Mouse (Mus musculus) lung, embryonic 16.5 days (tissue): ENCODE data around the gene Fmnl2. TPM values are rescaled to one million over a fixed set of nuclear protein-coding genes. Genes with fewer than 3 reads are reported as not detected.

Experiments
- ATAC-seq: fragments of 200-750 bp; cut with Nextera tagmentation; 2 replicates; pipeline ENCODE4 v1.8.0; 2017; ENCODE audit warnings: low read depth, mild to moderate bottlenecking, moderate library complexity
- H3K27ac ChIP-seq: fragments of 300-500 bp; sonication (generic); 2 replicates; pipeline ENCODE4 v1.5.1; 2014; ENCODE audit warnings: mild to moderate bottlenecking, control low read depth, low read length
- H3K27me3 ChIP-seq: fragments of 300-500 bp; sonication (generic); 2 replicates; pipeline ENCODE4 v1.6.1; 2014; ENCODE audit warnings: low read depth, low read length, mixed read lengths; ENCODE audit not compliant: control insufficient read depth, insufficient read depth
- H3K36me3 ChIP-seq: fragments of 300-500 bp; sonication (generic); 2 replicates; pipeline ENCODE4 v1.6.1; 2014; ENCODE audit warnings: low read length; ENCODE audit not compliant: control insufficient read depth, insufficient read depth
- H3K4me1 ChIP-seq: fragments of 300-500 bp; sonication (generic); replicated peaks from 2 replicates; pipeline ENCODE4 v1.6.1; 2014; ENCODE audit warnings: low read length, mixed read lengths; ENCODE audit not compliant: control insufficient read depth, insufficient read depth
- H3K4me2 ChIP-seq: fragments of 300-500 bp; sonication (generic); 2 replicates; pipeline ENCODE4 v1.6.1; 2014; ENCODE audit warnings: low read depth, low read length, control low read depth
- H3K4me3 ChIP-seq: fragments of 300-500 bp; sonication (generic); 2 replicates; pipeline ENCODE4 v1.5.1; 2014; ENCODE audit warnings: mild to moderate bottlenecking, low read length, control low read depth
- H3K9ac ChIP-seq: fragments of 300-500 bp; sonication (generic); 2 replicates; pipeline ENCODE4 v1.6.1; 2014; ENCODE audit warnings: low read length, control low read depth
- H3K9me3 ChIP-seq: fragments of 300-500 bp; sonication (generic); 2 replicates; pipeline ENCODE4 v1.6.1; 2016; ENCODE audit warnings: low read length; ENCODE audit not compliant: control insufficient read depth
- WGBS: fragments of 180-500 bp; shearing (Covaris S2); extraction: QIAGEN DNeasy Blood & Tissue Kit; methylation state at CpG from one replicate; pipeline ENCODE4 v1.1.7; 2014; 5-methylcytosine and 5-hydroxymethylcytosine counted together
- polyA plus RNA-seq: library from polyadenylated mRNA; unstranded; fragments of >200 nt; fragmentation: Nextera tagmentation; extraction: Ambion mirVana; gene quantifications from 2 replicates; pipeline ENCODE4 v1.2.1, GENCODE M21; 2015

Gene Fmnl2
- polyA plus RNA-seq, 1 experiment from 2014 or later = 2.4 TPM

- no peak overlapping the region for H3K9ac ChIP-seq
- 57% methylated on average over 6 of the region's 6 CpGs for WGBS
- no peak for ATAC-seq
- H3K4me2 ChIP-seq = no peak overlapping the region
- no peak overlapping the region for H3K27ac ChIP-seq
- no peaks in the 10 kb centered on the region for H3K9me3 ChIP-seq
- H3K36me3 ChIP-seq = peaks cover 2% of the 10 kb centered on the region; the same call in 1 of the 2 replicates
- H3K27me3 ChIP-seq = no peaks in the 10 kb centered on the region
- H3K4me1 ChIP-seq = no peaks in the 10 kb centered on the region
- no peak overlapping the region for H3K4me3 ChIP-seq
Observed at GRCm38 (mm10) chr2:53129070-53129469, 271.4 kb downstream of the Fmnl2 start.

GRCm38 (mm10) chr2:53131567-53131966, 273.9 kb downstream of the Fmnl2 start:
- H3K9ac ChIP-seq = no peak overlapping the region
- no peak overlapping the region for H3K27ac ChIP-seq
- 93% methylated on average over 9 of the region's 9 CpGs for whole genome bisulfite sequencing
- H3K36me3 ChIP-seq = peaks cover 5% of the 10 kb centered on the region; the same call in 1 of the 2 replicates
- no peaks in the 10 kb centered on the region for H3K9me3 ChIP-seq
- ATAC-seq = no peak
- H3K4me1 ChIP-seq = no peaks in the 10 kb centered on the region
- no peaks in the 10 kb centered on the region for H3K27me3 ChIP-seq
- no peak overlapping the region for H3K4me2 ChIP-seq
- no peak overlapping the region for H3K4me3 ChIP-seq

- H3K9me3 ChIP-seq = no peaks in the 10 kb centered on the region
- peaks cover 25% of the 10 kb centered on the region for H3K36me3 ChIP-seq
- H3K4me1 ChIP-seq = no peaks in the 10 kb centered on the region
- H3K27me3 ChIP-seq = no peaks in the 10 kb centered on the region
- ATAC-seq = no peak
- H3K9ac ChIP-seq = no peak overlapping the region
- no peak overlapping the region for H3K4me3 ChIP-seq
- no peak overlapping the region for H3K27ac ChIP-seq
- H3K4me2 ChIP-seq = no peak overlapping the region
Observed at GRCm38 (mm10) chr2:53146852-53147251, 289.2 kb downstream of the Fmnl2 start.

GRCm38 (mm10) chr2:53173966-53174365, 316.3 kb downstream of the Fmnl2 start:
- peaks cover 14% of the 10 kb centered on the region for H3K36me3 ChIP-seq
- H3K27ac ChIP-seq = no peak overlapping the region
- H3K4me1 ChIP-seq = no peaks in the 10 kb centered on the region
- no peak overlapping the region for H3K9ac ChIP-seq
- H3K4me3 ChIP-seq = no peak overlapping the region
- H3K4me2 ChIP-seq = no peak overlapping the region
- no peak for ATAC-seq
- H3K9me3 ChIP-seq = no peaks in the 10 kb centered on the region
- H3K27me3 ChIP-seq = no peaks in the 10 kb centered on the region

GRCm38 (mm10) chr2:53178966-53179365, 321.3 kb downstream of the Fmnl2 start:
- no peak for ATAC-seq
- Histone ChIP-seq H3K27ac (no peak overlapping the region), H3K27me3 (no peaks in the 10 kb centered on the region), H3K4me1 (no peaks in the 10 kb centered on the region), H3K36me3 (peaks cover 14% of the 10 kb centered on the region), H3K9ac (no peak overlapping the region), H3K9me3 (no peaks in the 10 kb centered on the region), H3K4me3 (no peak overlapping the region), H3K4me2 (no peak overlapping the region)
- 79% methylated on average over 3 of the region's 3 CpGs for WGBS

GRCm38 (mm10) chr2:53179876-53180275, 322.2 kb downstream of the Fmnl2 start:
- no peaks in the 10 kb centered on the region for H3K9me3 ChIP-seq
- H3K27me3 ChIP-seq = no peaks in the 10 kb centered on the region
- ATAC-seq = no peak
- H3K4me2 ChIP-seq = no peak overlapping the region
- H3K4me3 ChIP-seq = no peak overlapping the region
- H3K4me1 ChIP-seq = no peaks in the 10 kb centered on the region
- H3K9ac ChIP-seq = no peak overlapping the region
- H3K36me3 ChIP-seq = peaks cover 7% of the 10 kb centered on the region
- H3K27ac ChIP-seq = no peak overlapping the region

Other genes with a start within 250 kb of the Fmnl2 start
- 0.98 and 1.1 TPM in 2 replicates for gene Cacnb4, start 181.0 kb upstream of the Fmnl2 start, polyA plus RNA-seq
- 35.0 and 40.3 TPM in 2 replicates for gene Stam2, start 115.6 kb upstream of the Fmnl2 start, polyA plus RNA-seq